1 mouse cellular context compared by ENCODE assay signal in genomic region chr2:130642684-130643369, GRCm38 (mm10).
TF ChIP-seq lines count a peak whose summit lies in the region.

Gene Lzts3, minus strand, starts transcription at chr2:130642803.

TF ChIP-seq in CH12.LX, 34 proteins besides CTCF, POLR2A, EP300 and RAD21 (continued from another document):
- TF ChIP-seq ETS1 (conservative IDR thresholded peaks at IDR 0.05; ENCODE audit: low read depth, low read length) (no peak), MXI1 (IDR thresholded peaks at IDR 0.05; ENCODE audit: low read depth, low read length) (no peak), CHD2 (IDR thresholded peaks at IDR 0.05; ENCODE audit: low read length) (no peak), MAZ (IDR thresholded peaks at IDR 0.05; ENCODE audit: low read depth, low read length) (0 out of 2 replicates have a peak, but pooled peaks have one; percentile 21), HCFC1 (IDR thresholded peaks at IDR 0.05; ENCODE audit: low read depth, low read length) (no peak), SMC3 (IDR thresholded peaks at IDR 0.05; ENCODE audit: low read depth, low read length) (no peak), ZKSCAN1 (IDR thresholded peaks at IDR 0.05; ENCODE audit: borderline replicate concordance, low read depth, low read length) (no peak), MAX (IDR thresholded peaks at IDR 0.05; ENCODE audit: low read length) (no peak; the same call in 1 of the 2 replicates), SIN3A (IDR thresholded peaks at IDR 0.05; ENCODE audit: low read length) (no peak), UBTF (IDR thresholded peaks at IDR 0.05; ENCODE audit: low read depth, low read length) (no peak), ZC3H11A (IDR thresholded peaks at IDR 0.05; ENCODE audit: low read depth, low read length) (no peak), MAFK (IDR thresholded peaks at IDR 0.05; ENCODE audit: insufficient replicate concordance, low read length) (no peak), TCF12 (IDR thresholded peaks at IDR 0.05; ENCODE audit: low read depth, low read length) (no peak), MEF2A (IDR thresholded peaks at IDR 0.05; ENCODE audit: borderline replicate concordance, low read depth, low read length) (no peak)
